Mouse (Mus musculus) testis, adult 2 months (tissue): ENCODE measurements around the gene Gale.

Source experiments
- CTCF ChIP-seq: fragments of 200-500 bp; IDR thresholded peaks from 2 replicates; pipeline ENCODE4 v1.5.1; 2012; ENCODE audit warnings: low read depth, mild to moderate bottlenecking, inconsistent platforms, low read length, moderate library complexity; ENCODE audit not compliant: control insufficient read depth, insufficient read depth, insufficient replicate concordance
- POLR2A ChIP-seq: fragments of 200-500 bp; IDR thresholded peaks from 2 replicates; pipeline ENCODE4 v1.6.1; 2012; ENCODE audit warnings: low read depth, mild to moderate bottlenecking, inconsistent platforms, low read length, moderate library complexity; ENCODE audit not compliant: control insufficient read depth

- no peak for TF ChIP-seq CTCF
- no peak for TF ChIP-seq POLR2A
Observed at GRCm38 (mm10) chr4:135953179-135953578, 10.3 kb upstream of the Gale start.
